9 mouse cellular contexts compared by ENCODE assay signal in the genomic region with DNA sequence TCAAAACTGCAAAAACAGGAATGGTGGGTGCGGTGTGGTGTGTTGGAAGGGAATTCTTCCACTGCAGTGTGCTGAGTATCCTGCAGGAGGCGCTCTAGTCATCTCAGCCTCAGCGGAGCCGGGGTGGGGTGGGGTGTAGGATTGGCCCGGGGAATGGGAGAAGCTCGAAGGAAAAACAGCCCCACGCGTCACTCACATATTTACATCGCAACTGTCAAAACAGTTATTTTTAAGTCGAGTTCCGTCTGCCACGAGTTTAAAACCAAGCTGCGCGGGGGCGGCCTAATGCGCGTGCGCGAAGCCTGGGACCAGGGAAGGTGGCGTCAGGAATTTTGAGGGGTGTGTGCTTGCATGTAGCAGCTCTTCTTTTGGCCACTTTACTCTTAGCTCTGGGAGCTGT. TPM values are rescaled to one million over a fixed set of nuclear protein-coding genes. Genes with fewer than 3 reads are reported as not detected.
A peak's percentile ranks its signal among the peaks of the same experiment; 100 is the strongest.
DNase-seq lines count a peak whose midpoint lies in the region; ATAC-seq and TF ChIP-seq lines count a peak whose summit lies in the region.
"Had no signal": no experiment of that assay in that cellular context is flagged by ENCODE, and none has a peak within 500 bp of the region (broad histone marks: within the 10 kb centered on the region; RNA-seq: fewer than 3 reads in every experiment).

No protein-coding gene starts in this region.

- H3K27me3 ChIP-seq in embryonic facial prominence, embryonic 14.5 days (replicated peaks; ENCODE audit: control insufficient read depth, insufficient read depth, low read length): peaks cover 4% of the 10 kb centered on the region
- H3K27me3 ChIP-seq in heart, embryonic 13.5 days (replicated peaks): peaks cover 72% of the 10 kb centered on the region
- no peaks in the 10 kb centered on the region for H3K27me3 ChIP-seq in midbrain, postnatal 0 days (ENCODE audit: insufficient read depth, low read length)

- TF ChIP-seq CTCF in midbrain, postnatal 0 days (IDR thresholded peaks at IDR 0.05): peak; percentile 81

- WGBS in embryonic facial prominence, embryonic 14.5 days: 5% methylated on average over 20 of the region's 20 CpGs
- WGBS in heart, embryonic 13.5 days: 4% methylated on average over 20 of the region's 20 CpGs
- WGBS in midbrain, postnatal 0 days: 7% methylated on average over 20 of the region's 20 CpGs

- peak overlapping the region; percentile 46 for H3K4me2 ChIP-seq in embryonic facial prominence, embryonic 14.5 days (ENCODE audit: low read depth, low read length)
- peak overlapping the region; percentile 58 for H3K4me2 ChIP-seq in heart, embryonic 13.5 days
- peak overlapping the region; percentile 39 for H3K4me2 ChIP-seq in midbrain, postnatal 0 days (ENCODE audit: low read depth, low read length, poor library complexity, severe bottlenecking)

- H3K27ac ChIP-seq in embryonic facial prominence, embryonic 14.5 days (replicated peaks; ENCODE audit: low read depth, low read length): no peak overlapping the region
- no peak overlapping the region for H3K27ac ChIP-seq in heart, embryonic 13.5 days (replicated peaks)
- no peak overlapping the region for H3K27ac ChIP-seq in midbrain, postnatal 0 days (ENCODE audit: low read depth, low read length)

- no peaks in the 10 kb centered on the region for H3K9me3 ChIP-seq in embryonic facial prominence, embryonic 14.5 days (ENCODE audit: control insufficient read depth, low read length)
- no peaks in the 10 kb centered on the region for H3K9me3 ChIP-seq in heart, embryonic 13.5 days
- H3K9me3 ChIP-seq in midbrain, postnatal 0 days (ENCODE audit: low read length): no peaks in the 10 kb centered on the region

- peaks cover 6% of the 10 kb centered on the region; the same call in 1 of the 2 replicates for H3K4me1 ChIP-seq in embryonic facial prominence, embryonic 14.5 days (ENCODE audit: control insufficient read depth, insufficient read depth, low read length)
- H3K4me1 ChIP-seq in heart, embryonic 13.5 days: peaks cover 19% of the 10 kb centered on the region
- H3K4me1 ChIP-seq in midbrain, postnatal 0 days (ENCODE audit: insufficient read depth, low read length): peaks cover 28% of the 10 kb centered on the region

- H3K9ac ChIP-seq in embryonic facial prominence, embryonic 14.5 days (ENCODE audit: low read depth, low read length): peak overlapping the region; percentile 31
- H3K9ac ChIP-seq in heart, embryonic 13.5 days: peak overlapping the region; percentile 42
- 0 out of 2 replicates have a peak overlapping the region, but pooled peaks have one; percentile 29 for H3K9ac ChIP-seq in midbrain, postnatal 0 days (replicated peaks; ENCODE audit: low read length, poor library complexity, severe bottlenecking)

- H3K36me3 ChIP-seq in embryonic facial prominence, embryonic 14.5 days (ENCODE audit: control insufficient read depth, insufficient read depth, low read length): no peaks in the 10 kb centered on the region
- no peaks in the 10 kb centered on the region for H3K36me3 ChIP-seq in heart, embryonic 13.5 days
- no peaks in the 10 kb centered on the region for H3K36me3 ChIP-seq in midbrain, postnatal 0 days (ENCODE audit: insufficient read depth, low read length)

- ATAC-seq in embryonic facial prominence, embryonic 14.5 days (ENCODE audit: low read depth): peak; percentile 61
- no peak for ATAC-seq in heart, embryonic 13.5 days (ENCODE audit: extremely low read depth, insufficient number of reproducible peaks, low FRiP score, low TSS enrichment)
- no peak for ATAC-seq in midbrain, postnatal 0 days (ENCODE audit: low FRiP score)

- H3K4me3 ChIP-seq in embryonic facial prominence, embryonic 14.5 days (ENCODE audit: low read depth, low read length): peak overlapping the region; percentile 29
- peak overlapping the region; percentile 41 for H3K4me3 ChIP-seq in heart, embryonic 13.5 days
- H3K4me3 ChIP-seq in midbrain, postnatal 0 days (ENCODE audit: low read depth, low read length): 0 out of 2 replicates have a peak overlapping the region, but pooled peaks have one; percentile 8

- DNase-seq in B cell, adult 2 months: peak; percentile 60 to 62
- peak; percentile 74 for DNase-seq in adrenal gland, postnatal 14 days
- peak; percentile 61 for DNase-seq in embryonic facial prominence, embryonic 14.5 days (ENCODE audit: low spot score)
- DNase-seq in kidney, postnatal 10 days: peak; percentile 70
- DNase-seq in liver: peak; percentile 46
- DNase-seq in midbrain, postnatal 0 days (ENCODE audit: low spot score): peak; percentile 50
- peak; percentile 35 for DNase-seq in thymus, postnatal 14 days

RNA-seq across cellular contexts. Expression of a gene that starts 17.3 kb away (rescaled TPM):
- not detected in 2 replicates for total RNA-seq in adrenal gland, postnatal 14 days (2021)
- not detected in 2 replicates for polyA plus RNA-seq in embryonic facial prominence, embryonic 14.5 days (2014; fragmentation: Nextera tagmentation; extraction: Ambion mirVana)
- not detected in 2 replicates for polyA plus RNA-seq in heart, embryonic 13.5 days (2015; fragmentation: Nextera tagmentation; extraction: Ambion mirVana)
- not detected in 2 replicates for total RNA-seq in midbrain, postnatal 0 days (2014; rRNA removed)
- 0.22 TPM in 1 of 2 replicates, not detected in the other for polyA plus RNA-seq in midbrain, postnatal 0 days (2015; fragmentation: Nextera tagmentation; extraction: Ambion mirVana)
- total RNA-seq: adrenal gland, postnatal 4 days had no signal

RNA-seq across cellular contexts. Expression of a gene that starts 21.0 kb away (rescaled TPM):
- total RNA-seq in adrenal gland, postnatal 14 days (2021): 0.11 and 0.15 TPM in 2 replicates
- polyA plus RNA-seq in embryonic facial prominence, embryonic 14.5 days (2014; fragmentation: Nextera tagmentation; extraction: Ambion mirVana): 0.34 and 0.71 TPM in 2 replicates
- polyA plus RNA-seq in heart, embryonic 13.5 days (2015; fragmentation: Nextera tagmentation; extraction: Ambion mirVana): 0.05 TPM in 1 of 2 replicates, not detected in the other
- 3.9 and 6.9 TPM in 2 replicates for total RNA-seq in midbrain, postnatal 0 days (2014; rRNA removed)
- polyA plus RNA-seq in midbrain, postnatal 0 days (2015; fragmentation: Nextera tagmentation; extraction: Ambion mirVana): 0.50 and 0.54 TPM in 2 replicates

RNA-seq across cellular contexts. Expression of a gene that starts 21.0 kb away (rescaled TPM):
- not detected in 2 replicates for total RNA-seq in adrenal gland, postnatal 14 days (2021)
- polyA plus RNA-seq in embryonic facial prominence, embryonic 14.5 days (2014; fragmentation: Nextera tagmentation; extraction: Ambion mirVana): 0.46 and 2.0 TPM in 2 replicates
- not detected in 2 replicates for polyA plus RNA-seq in heart, embryonic 13.5 days (2015; fragmentation: Nextera tagmentation; extraction: Ambion mirVana)
- total RNA-seq in midbrain, postnatal 0 days (2014; rRNA removed): 9.3 and 12.6 TPM in 2 replicates
- polyA plus RNA-seq in midbrain, postnatal 0 days (2015; fragmentation: Nextera tagmentation; extraction: Ambion mirVana): 11.3 and 12.6 TPM in 2 replicates
